Mouse (Mus musculus): Measurements from ENCODE around the gene Rnf182.

- no peak for TF ChIP-seq CTCF (IDR thresholded peaks at IDR 0.05)
- TF ChIP-seq POLR2A (IDR thresholded peaks at IDR 0.05; ENCODE audit: insufficient read depth, low read depth, low read length) = no peak
These were observed 51.4 kb downstream of the Rnf182 start for GRCm38 (mm10) chr13:43666920-43667319.

All from heart, adult 2 months (tissue).